Mouse (Mus musculus) neural tube, embryonic 10.5 days (tissue): ENCODE data around the gene Plxdc1.
"Not testable (repeated sequence)": the region's sequence is repeated elsewhere in the genome, so short reads cannot be mapped to it uniquely, and the experiment has no call there.

Experiments used
- DNase-seq: peaks from one replicate; pipeline ENCODE4 v3.0.0-alpha.2; 2017; ENCODE audit warnings: low spot score; ENCODE audit errors: extremely low spot score

Plxdc1 gene

DNA sequence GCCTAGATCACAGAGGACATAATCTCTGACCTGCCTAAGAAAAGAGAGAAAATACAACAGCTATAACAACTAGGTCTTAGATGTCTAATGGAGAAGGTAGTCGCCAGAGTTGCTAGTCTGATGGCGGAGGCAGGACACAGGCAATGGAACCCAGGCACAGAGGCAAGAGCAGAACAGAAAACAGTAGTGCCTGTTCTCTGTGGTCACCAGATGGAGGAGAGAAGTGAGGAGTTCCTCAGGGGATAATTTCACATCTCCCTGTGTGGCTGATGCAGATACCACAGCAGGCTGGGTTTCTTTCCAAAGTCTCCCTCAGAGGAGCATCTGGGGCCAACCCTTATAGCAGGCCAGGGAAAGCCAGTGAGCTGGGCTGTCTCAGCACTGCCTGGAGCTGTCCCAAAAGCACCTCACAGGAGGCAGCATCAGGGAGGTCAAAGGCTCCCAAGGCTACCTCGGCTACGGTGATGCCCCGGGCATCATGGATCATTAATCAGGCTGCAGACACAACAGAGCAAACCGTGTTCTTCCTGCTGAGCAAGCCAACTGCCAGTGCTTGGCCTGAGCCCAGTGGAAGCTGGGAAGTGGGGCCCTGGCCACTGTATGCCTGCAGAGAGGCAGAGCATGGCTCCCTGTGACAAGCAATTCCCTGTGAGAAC lies 29.2 kb downstream of the Plxdc1 start:
- peak; percentile 24 for DNase-seq

DNA sequence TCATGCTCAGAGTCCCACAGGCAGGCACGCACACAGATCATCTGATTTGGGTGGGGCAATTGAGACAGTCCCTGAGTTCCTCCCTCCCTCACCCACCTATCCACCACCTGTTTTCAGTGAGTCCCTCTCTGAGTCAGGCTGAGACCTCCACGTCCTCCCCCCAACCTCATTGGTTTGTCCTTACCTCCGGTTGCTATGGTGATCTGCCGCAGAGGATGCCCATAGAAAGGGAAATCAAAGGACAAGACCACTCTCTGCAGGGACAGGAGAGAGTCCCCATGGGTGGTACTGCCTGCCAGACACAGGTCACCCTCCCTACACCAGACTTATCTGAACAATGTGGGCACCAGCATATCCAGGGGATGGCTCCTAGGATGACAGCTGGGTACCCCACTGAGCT lies 30.3 kb downstream of the Plxdc1 start:
- DNase-seq, result no peak

DNA sequence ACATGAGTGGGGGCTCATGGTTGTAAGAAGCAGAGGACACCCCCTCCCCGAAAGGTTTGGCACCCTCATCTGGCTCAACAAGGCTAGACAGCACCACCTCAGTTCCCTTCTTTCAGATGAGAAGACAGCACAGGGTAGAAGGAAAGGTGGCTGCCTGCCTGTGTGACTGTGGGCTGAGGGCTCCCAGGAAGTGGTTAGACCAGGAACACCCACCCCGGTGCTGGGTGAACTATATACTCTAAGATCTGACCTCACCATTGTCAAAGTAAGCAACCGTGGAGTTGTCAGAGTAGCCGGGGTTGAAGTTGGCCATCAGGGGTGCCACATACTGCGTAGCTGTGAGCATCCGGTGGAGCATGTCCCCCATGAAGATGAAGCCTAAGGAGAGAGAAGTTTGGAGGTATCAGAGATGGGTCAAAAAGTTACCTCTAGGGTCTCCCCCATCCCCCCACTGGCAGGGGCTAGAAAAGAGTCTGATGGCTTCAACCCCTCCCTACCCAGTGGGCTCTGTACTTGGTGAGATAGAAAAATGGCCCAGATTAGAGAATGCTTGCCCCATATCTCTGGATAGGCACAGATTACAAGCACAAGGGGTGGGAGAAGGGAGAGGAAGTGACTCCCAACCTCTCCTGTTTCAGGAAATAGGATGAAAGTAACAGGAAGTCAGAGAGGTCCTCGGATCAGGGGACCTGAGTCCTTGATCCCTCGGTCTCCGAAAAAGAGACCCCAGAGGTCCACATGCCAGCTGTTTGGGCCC lies 30.9 kb downstream of the Plxdc1 start:
- DNase-seq, result no peak

- DNase-seq, result no peak
Observed at GRCm38 (mm10) chr11:97954469-97955141, 31.6 kb downstream of the Plxdc1 start.

GRCm38 (mm10) chr11:97953939-97954275 lies 32.3 kb downstream of the Plxdc1 start:
- DNase-seq, result no peak

DNA sequence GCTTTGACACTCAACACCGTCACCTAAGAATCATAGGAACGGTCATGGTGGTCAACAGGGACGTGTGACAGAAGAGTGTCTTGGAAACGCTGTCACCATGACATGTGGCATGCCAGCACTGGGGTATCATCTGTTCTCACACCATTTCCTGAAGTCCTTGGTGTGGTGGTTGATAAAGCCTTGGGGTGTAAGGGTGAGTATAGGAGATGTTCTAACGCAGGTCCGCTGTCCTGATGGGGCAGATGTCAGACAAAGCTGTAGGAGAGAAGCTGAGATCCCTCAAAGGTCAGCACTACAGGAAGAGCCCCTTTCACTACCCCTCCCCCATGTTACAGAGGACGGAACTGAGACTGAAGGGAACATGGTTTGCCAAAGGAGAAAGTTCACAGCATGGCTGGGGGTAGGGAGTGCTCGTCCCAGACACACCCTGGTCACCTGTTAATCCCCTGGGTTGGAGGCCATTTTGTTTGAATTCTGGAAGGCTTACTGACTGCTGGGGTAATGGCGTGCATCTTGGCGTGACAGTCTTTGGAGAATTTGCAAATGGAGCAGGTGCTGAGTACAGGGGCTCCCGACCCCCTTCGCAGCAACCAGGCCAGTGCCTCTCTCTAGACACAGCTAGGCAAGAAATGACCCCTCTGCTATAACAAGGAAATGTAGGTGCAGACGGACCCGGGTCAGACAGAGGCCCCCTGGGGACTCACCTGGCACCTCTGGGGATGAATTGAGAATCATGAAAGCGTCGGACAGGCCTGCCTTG lies 32.9 kb downstream of the Plxdc1 start:
- DNase-seq, result no peak

DNA sequence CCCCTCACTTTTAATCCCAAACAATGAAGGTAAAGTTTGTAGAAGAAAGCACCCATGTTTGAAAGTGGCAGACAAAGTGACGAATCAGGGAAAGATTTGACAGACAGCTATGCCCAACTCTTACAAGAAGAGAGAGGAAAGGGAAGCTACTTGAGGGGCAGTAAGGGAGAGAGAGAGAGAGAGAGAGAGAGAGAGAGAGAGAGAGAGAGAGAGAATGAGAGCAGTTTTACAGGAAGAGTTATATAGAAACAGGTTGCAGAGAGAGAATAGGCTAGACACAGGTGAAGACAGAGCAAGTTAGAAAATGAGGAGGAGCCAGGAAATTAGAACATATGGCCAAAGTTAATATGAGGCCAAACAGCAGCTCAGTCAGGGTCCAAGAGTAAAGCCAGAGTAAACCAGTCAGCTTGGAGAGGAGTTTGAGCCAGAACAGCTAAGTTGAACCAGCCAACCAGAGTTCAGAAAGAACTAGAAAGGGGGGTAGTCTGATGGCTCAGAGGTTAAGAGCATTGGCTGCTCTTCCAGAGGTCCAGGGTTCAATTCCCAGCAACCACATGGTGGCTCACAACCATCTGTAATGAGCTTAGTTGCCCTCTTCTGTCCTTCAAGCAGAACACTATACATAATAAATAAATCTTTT lies 33.8 kb downstream of the Plxdc1 start:
- no peak for DNase-seq

DNA sequence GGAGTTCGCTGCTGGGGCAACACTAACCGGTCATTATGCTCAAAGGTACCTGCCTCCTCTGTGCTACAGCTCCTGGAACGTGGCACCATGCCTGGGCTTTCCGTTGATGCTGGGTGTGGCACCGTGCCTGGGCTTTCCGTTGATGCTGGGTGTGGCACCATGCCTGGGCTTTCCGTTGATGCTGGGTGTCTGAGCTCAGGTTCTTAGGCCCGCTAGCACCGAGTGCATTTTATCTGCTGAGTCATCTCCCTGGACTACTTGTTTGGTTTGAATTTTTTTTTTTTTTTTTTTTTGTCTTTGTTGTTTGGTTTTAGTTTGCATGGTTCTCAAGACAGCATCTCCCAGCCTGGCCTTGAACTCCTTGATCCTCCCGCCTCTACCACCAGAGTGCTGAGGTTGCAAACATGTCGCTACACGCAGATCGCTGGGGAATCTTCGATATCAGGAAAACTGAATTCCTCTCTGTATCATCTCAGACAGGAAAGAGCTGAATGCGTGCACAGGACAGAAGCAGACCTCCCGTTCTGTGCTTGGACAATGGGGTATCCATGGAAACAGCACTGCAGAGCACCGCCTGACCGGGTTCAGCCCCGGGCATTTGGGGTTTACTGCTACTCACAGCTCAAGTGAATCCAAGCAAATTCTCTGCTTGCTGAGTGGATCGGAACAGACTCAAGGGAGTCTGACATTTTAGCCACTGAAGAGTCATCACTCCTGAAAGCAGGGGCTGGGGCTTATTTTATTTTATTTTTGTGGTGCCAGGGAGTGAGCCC lies 36.4 kb downstream of the Plxdc1 start:
- DNase-seq, result peak; percentile 40

GRCm38 (mm10) chr11:97947426-97947825 lies 38.8 kb downstream of the Plxdc1 start:
- DNase-seq, result peak; percentile 44

GRCm38 (mm10) chr11:97945738-97946289 lies 40.4 kb downstream of the Plxdc1 start:
- DNase-seq, result not testable (repeated sequence)

DNA sequence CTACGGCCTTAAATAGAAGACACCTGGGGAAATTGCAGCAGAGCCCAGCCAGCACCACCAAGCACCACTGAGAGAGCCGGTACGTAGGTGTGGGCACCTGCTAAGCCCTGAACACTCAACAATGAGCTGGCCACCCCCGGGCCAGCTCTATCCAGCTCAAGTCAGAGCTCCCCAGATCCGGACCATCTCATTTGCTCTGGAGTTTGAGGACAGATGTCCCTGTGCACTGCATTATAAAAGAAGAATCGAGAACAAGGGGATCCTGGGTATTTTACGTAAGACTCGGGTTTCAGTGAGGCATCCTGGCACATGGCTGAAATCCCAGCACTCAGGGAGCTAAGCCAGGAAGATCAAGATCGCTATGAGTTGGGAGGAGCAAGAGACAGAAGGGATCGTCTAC lies 41.2 kb downstream of the Plxdc1 start:
- DNase-seq, result no peak

GRCm38 (mm10) chr11:97943256-97943655 lies 43.0 kb downstream of the Plxdc1 start:
- DNase-seq, result no peak

- no peak for DNase-seq
Observed at GRCm38 (mm10) chr11:97942420-97943111, 43.7 kb downstream of the Plxdc1 start.

DNA sequence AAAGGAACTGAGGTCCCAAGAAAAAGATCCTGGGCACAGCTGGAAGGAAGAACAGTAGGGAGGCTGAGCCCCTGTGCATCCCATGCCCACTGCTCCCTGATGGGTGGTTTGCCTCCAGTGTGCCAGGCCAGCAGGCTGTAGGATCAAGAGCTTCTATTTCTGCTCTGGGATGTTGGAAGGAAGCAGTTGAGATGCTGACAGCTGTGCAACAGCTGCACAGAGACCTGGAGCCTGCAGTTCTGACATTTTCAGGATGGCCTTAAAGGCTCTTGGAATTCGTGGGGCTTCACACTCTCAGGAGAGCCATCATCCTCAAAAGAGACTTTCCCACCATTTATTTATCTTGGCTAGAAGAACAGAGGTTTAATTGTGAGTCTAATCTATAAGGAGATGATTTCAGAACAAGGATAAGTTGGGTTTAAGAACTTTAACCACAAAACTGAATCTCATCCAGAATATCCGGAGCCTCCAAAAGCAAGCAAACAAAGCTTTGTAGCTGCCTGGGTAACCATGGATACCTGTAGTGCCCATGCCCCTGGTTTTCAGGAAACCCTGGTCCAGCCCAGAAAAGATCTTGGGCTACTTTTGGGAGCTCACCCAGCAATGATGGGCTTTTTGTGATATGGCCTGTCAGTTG lies 48.7 kb downstream of the Plxdc1 start:
- DNase-seq, result no peak

GRCm38 (mm10) chr11:97936758-97937157 lies 49.5 kb downstream of the Plxdc1 start:
- peak; percentile 66 for DNase-seq

- no peak for DNase-seq
Observed at GRCm38 (mm10) chr11:97935913-97936575, 50.2 kb downstream of the Plxdc1 start.

DNA sequence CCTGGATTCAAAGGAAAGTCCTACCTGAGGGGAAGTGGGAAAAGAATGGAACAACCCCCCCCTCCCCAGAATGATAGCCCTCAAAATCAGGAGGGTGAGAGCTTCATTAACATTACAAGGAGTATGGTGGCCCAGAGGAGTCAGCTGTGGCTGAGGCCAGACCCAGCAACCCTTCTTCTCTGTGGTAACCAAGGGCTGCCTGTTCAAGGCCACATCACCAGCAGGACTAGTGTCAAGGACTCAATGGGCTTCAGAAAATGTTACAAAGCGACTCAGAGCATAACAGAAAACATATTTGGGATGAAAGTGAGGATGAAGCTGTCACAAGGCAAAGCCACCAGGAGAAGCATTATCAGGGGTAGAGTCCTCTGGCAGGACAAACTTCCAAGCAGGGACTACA lies 52.7 kb downstream of the Plxdc1 start:
- no peak for DNase-seq

DNA sequence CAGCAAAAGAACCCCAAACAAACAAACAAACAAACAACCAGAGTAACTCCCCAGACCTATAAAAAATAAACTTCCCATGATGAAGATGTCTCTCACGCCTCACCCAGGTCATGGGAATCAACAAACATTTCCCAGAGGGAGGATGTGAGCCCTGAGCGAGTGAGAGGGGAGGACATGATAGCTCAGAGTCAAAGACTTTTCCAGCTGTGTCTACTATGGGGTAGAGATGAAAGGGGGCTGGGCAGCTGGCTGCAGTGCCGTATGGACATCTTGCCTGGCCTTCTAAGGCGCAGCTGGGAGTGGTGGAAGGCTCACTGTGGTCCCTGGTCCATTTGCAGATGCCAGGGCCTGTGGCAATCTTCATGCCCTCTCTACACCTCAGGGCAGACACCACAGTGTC lies 57.3 kb downstream of the Plxdc1 start:
- no peak for DNase-seq

- DNase-seq, result no peak
Observed at GRCm38 (mm10) chr11:97924217-97924616, 62.0 kb downstream of the Plxdc1 start.
